Comparison of ENCODE assay signal across 34 mouse cellular contexts in genomic region chr1:161859248-161859647, GRCm38 (mm10).
"Had no signal": no experiment of that assay in that cellular context is flagged by ENCODE, and none has a peak within 500 bp of the region (broad histone marks: within the 10 kb centered on the region; RNA-seq: fewer than 3 reads in every experiment).

No protein-coding gene starts in this region.

- ATAC-seq: hindbrain, embryonic 16.5 days; hindbrain, postnatal 0 days; inflammation-experienced regulatory T-cells, adult 6 months; intestine, embryonic 15.5 days; intestine, embryonic 16.5 days; intestine, postnatal 0 days had no signal

- H3K36me3 ChIP-seq: intestine, embryonic 15.5 days had no signal

- H3K27me3 ChIP-seq: heart, embryonic 12.5 days; heart, embryonic 13.5 days; heart, embryonic 15.5 days; hindbrain, embryonic 12.5 days; hindbrain, embryonic 13.5 days; hindbrain, embryonic 15.5 days; intestine, embryonic 15.5 days; kidney, embryonic 15.5 days had no signal

- DNase-seq: heart, postnatal 10 days; heart, postnatal 14 days; heart, postnatal 36 days; heart, postnatal 4 days; kidney, adult 11 months; kidney, adult 18-20 months; kidney, adult 2 months; kidney, adult 8-10 months; kidney, adult 9 months; kidney, postnatal 10 days; kidney, postnatal 14 days; kidney, postnatal 25 days; kidney, postnatal 36 days; kidney, postnatal 4 days; layer of hippocampus, adult 9-11 months had no signal

- H3K4me1 ChIP-seq: heart, embryonic 10.5 days; heart, embryonic 12.5 days; heart, embryonic 15.5 days; hindbrain, embryonic 10.5 days; hindbrain, embryonic 12.5 days; hindbrain, embryonic 13.5 days; hindbrain, embryonic 15.5 days; intestine, embryonic 15.5 days; kidney, embryonic 15.5 days had no signal

- H3K4me2 ChIP-seq: heart, embryonic 11.5 days; heart, embryonic 12.5 days; heart, embryonic 13.5 days; heart, embryonic 15.5 days; hindbrain, embryonic 12.5 days; hindbrain, embryonic 13.5 days; hindbrain, embryonic 14.5 days; hindbrain, embryonic 15.5 days; intestine, embryonic 15.5 days; kidney, embryonic 15.5 days had no signal

- H3K4me3 ChIP-seq: heart, embryonic 10.5 days; heart, embryonic 12.5 days; heart, embryonic 13.5 days; heart, embryonic 15.5 days; hindbrain, embryonic 10.5 days; hindbrain, embryonic 12.5 days; hindbrain, embryonic 13.5 days; hindbrain, embryonic 15.5 days; intestine, embryonic 15.5 days; kidney, embryonic 15.5 days; layer of hippocampus, adult 2 months had no signal

- H3K9ac ChIP-seq: heart, embryonic 12.5 days; heart, embryonic 13.5 days; heart, embryonic 15.5 days; hindbrain, embryonic 12.5 days; hindbrain, embryonic 13.5 days; hindbrain, embryonic 14.5 days; hindbrain, embryonic 15.5 days; intestine, embryonic 15.5 days; kidney, embryonic 15.5 days had no signal

- H3K27ac ChIP-seq: heart, embryonic 10.5 days; heart, embryonic 13.5 days; heart, embryonic 15.5 days; hindbrain, embryonic 10.5 days; hindbrain, embryonic 12.5 days; hindbrain, embryonic 13.5 days; hindbrain, embryonic 14.5 days; hindbrain, embryonic 15.5 days; hindbrain, postnatal 0 days; intestine, embryonic 15.5 days; kidney, embryonic 15.5 days; kidney, postnatal 0 days; layer of hippocampus, adult 2 months had no signal

- H3K9me3 ChIP-seq: heart, embryonic 10.5 days; heart, embryonic 12.5 days; heart, embryonic 13.5 days; heart, embryonic 15.5 days; hindbrain, embryonic 10.5 days; hindbrain, embryonic 12.5 days; hindbrain, embryonic 13.5 days; hindbrain, embryonic 15.5 days; intestine, embryonic 15.5 days; kidney, embryonic 15.5 days had no signal
